Mouse (Mus musculus): ENCODE measurements around the gene Slc7a9. TPM values are rescaled to one million over a fixed set of nuclear protein-coding genes. Genes with fewer than 3 reads are reported as not detected.

Gene Slc7a9
- polyA plus RNA-seq (2014; fragmentation: Nextera tagmentation; extraction: Ambion mirVana): 0.14 TPM in 1 of 2 replicates, not detected in the other

DNA sequence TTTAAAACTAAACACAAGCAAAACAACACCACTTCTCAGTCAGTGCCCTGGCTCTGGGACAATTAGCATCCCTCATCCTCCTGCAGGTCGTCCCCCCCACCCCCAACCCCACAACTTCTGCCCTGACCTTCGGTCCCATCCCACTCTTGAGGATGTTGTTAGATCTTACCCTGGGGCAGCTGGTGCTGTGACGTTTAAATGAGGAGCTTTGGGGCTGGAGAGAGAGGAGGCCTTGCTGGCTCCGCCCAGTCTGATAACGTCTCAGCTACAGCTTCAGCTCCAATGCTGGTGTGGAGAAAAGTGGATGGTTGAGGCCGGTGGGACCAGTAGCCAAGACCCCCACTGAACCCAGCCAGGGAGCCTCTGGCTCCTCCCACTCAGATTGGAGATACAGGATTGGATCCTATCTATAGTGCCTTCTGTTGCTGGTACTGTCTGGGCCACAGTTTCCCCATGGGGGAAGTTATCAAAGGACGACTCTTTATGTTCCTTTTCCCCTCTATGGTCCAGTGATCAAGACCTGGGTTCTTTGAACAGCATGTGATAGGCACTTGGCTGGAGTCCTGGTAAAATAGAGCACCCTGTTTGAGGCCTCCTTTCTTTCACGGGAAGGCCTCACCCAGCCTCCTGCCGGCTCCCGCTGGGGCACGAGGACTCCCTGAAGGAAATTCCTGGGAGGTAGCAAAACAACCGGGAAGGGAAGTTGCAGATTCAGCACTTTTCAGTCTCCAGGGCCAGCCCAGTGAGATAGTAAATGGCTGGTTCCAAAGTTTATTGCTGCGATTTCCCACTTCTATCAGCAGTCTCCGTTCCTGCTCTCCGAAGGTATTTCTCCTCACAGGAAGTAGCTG lies at the start of gene Slc7a9:
Gene Slc7a9 (plus strand): TSS at position 801 of the 851 bp plus-strand sequence.
- 29% methylated on average over 15 of the region's 15 CpGs for WGBS
- no peaks in the 10 kb centered on the region for H3K4me1 ChIP-seq (replicated peaks; ENCODE audit: control insufficient read depth, insufficient read depth, low read length)
- ATAC-seq (ENCODE audit: low FRiP score) (no peak), DNase-seq (ENCODE audit: low spot score) (no peak)
- H3K4me2 ChIP-seq (replicated peaks): no peak within 1 kb of the TSS
- no peak within 1 kb of the TSS for H3K27ac ChIP-seq
- H3K4me3 ChIP-seq (replicated peaks; ENCODE audit: low read length): no peak within 1 kb of the TSS
- H3K27me3 ChIP-seq (ENCODE audit: control insufficient read depth, insufficient read depth, low read length): no peaks in the 10 kb centered on the region
- no peaks in the 10 kb centered on the region for H3K9me3 ChIP-seq (ENCODE audit: control insufficient read depth, low read length)
- no peaks in the 10 kb centered on the region for H3K36me3 ChIP-seq (replicated peaks; ENCODE audit: control insufficient read depth, insufficient read depth)
- H3K9ac ChIP-seq: no peak within 1 kb of the TSS

- ATAC-seq (ENCODE audit: low FRiP score): no peak
- Histone ChIP-seq H3K9ac (no peak overlapping the region), H3K4me2 (replicated peaks) (no peak overlapping the region), H3K27ac (no peak overlapping the region), H3K4me3 (replicated peaks; ENCODE audit: low read length) (no peak overlapping the region), H3K9me3 (ENCODE audit: control insufficient read depth, low read length) (no peaks in the 10 kb centered on the region), H3K36me3 (replicated peaks; ENCODE audit: control insufficient read depth, insufficient read depth) (peaks cover 54% of the 10 kb centered on the region), H3K27me3 (ENCODE audit: control insufficient read depth, insufficient read depth, low read length) (no peaks in the 10 kb centered on the region), H3K4me1 (replicated peaks; ENCODE audit: control insufficient read depth, insufficient read depth, low read length) (peaks cover 11% of the 10 kb centered on the region)
- 84% methylated on average over 4 of the region's 4 CpGs for WGBS
- no peak for DNase-seq (ENCODE audit: low spot score)
Observed at GRCm38 (mm10) chr7:35401169-35401568, 47.4 kb upstream of the Slc7a9 start.

- Histone ChIP-seq H3K27ac (no peak overlapping the region), H3K9me3 (ENCODE audit: control insufficient read depth, low read length) (no peaks in the 10 kb centered on the region), H3K4me1 (replicated peaks; ENCODE audit: control insufficient read depth, insufficient read depth, low read length) (no peaks in the 10 kb centered on the region), H3K9ac (no peak overlapping the region), H3K4me2 (replicated peaks) (no peak overlapping the region), H3K27me3 (ENCODE audit: control insufficient read depth, insufficient read depth, low read length) (no peaks in the 10 kb centered on the region), H3K36me3 (replicated peaks; ENCODE audit: control insufficient read depth, insufficient read depth) (peaks cover 67% of the 10 kb centered on the region), H3K4me3 (replicated peaks; ENCODE audit: low read length) (no peak overlapping the region)
- 83% methylated on average over 5 of the region's 5 CpGs for WGBS
- ATAC-seq (ENCODE audit: low FRiP score) (no peak), DNase-seq (ENCODE audit: low spot score) (no peak)
Observed at GRCm38 (mm10) chr7:35415226-35415625, 33.4 kb upstream of the Slc7a9 start.

- H3K36me3 ChIP-seq (replicated peaks; ENCODE audit: control insufficient read depth, insufficient read depth): peaks cover 67% of the 10 kb centered on the region
- no peak overlapping the region for H3K9ac ChIP-seq
- H3K4me1 ChIP-seq (replicated peaks; ENCODE audit: control insufficient read depth, insufficient read depth, low read length): no peaks in the 10 kb centered on the region
- no peak overlapping the region for H3K4me2 ChIP-seq (replicated peaks)
- H3K27me3 ChIP-seq (ENCODE audit: control insufficient read depth, insufficient read depth, low read length): no peaks in the 10 kb centered on the region
- H3K27ac ChIP-seq: no peak overlapping the region
- ATAC-seq (ENCODE audit: low FRiP score) (no peak), DNase-seq (ENCODE audit: low spot score) (no peak)
- no peak overlapping the region for H3K4me3 ChIP-seq (replicated peaks; ENCODE audit: low read length)
- WGBS: 91% methylated on average over 9 of the region's 9 CpGs
- H3K9me3 ChIP-seq (ENCODE audit: control insufficient read depth, low read length): no peaks in the 10 kb centered on the region
Observed at GRCm38 (mm10) chr7:35415801-35416653, 32.6 kb upstream of the Slc7a9 start.

- Histone ChIP-seq H3K36me3 (replicated peaks; ENCODE audit: control insufficient read depth, insufficient read depth) (peaks cover 69% of the 10 kb centered on the region), H3K27me3 (ENCODE audit: control insufficient read depth, insufficient read depth, low read length) (no peaks in the 10 kb centered on the region), H3K4me2 (replicated peaks) (no peak overlapping the region), H3K27ac (no peak overlapping the region), H3K4me1 (replicated peaks; ENCODE audit: control insufficient read depth, insufficient read depth, low read length) (no peaks in the 10 kb centered on the region), H3K9ac (no peak overlapping the region), H3K9me3 (ENCODE audit: control insufficient read depth, low read length) (no peaks in the 10 kb centered on the region), H3K4me3 (replicated peaks; ENCODE audit: low read length) (no peak overlapping the region)
- WGBS: 92% methylated on average over 5 of the region's 5 CpGs
- DNase-seq (ENCODE audit: low spot score): no peak
- ATAC-seq (ENCODE audit: low FRiP score): no peak
Observed at GRCm38 (mm10) chr7:35416654-35416948, 32.0 kb upstream of the Slc7a9 start.

DNA sequence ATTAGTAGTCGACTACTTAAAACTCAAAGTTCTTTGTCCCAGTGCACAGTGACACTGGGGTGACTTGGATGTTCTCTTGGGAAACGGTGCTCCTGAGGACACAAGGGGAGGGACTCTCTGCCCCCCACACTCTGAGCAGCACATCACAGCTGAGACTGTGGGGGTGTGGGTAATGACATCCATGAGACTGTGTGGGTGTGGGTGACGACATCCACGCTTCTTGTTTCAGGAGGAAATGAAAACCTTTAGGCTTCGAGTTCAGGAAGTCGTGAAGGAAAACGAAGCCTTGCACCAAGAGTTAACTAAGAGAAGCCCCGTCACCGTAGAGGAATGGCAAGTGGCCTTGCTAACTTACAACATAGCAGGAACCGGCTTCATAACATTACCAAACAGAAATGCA lies 25.5 kb upstream of the Slc7a9 start:
- no peak for DNase-seq (ENCODE audit: low spot score)
- Histone ChIP-seq H3K4me2 (replicated peaks) (no peak overlapping the region), H3K27me3 (ENCODE audit: control insufficient read depth, insufficient read depth, low read length) (no peaks in the 10 kb centered on the region), H3K4me1 (replicated peaks; ENCODE audit: control insufficient read depth, insufficient read depth, low read length) (no peaks in the 10 kb centered on the region), H3K27ac (no peak overlapping the region), H3K4me3 (replicated peaks; ENCODE audit: low read length) (no peak overlapping the region), H3K36me3 (replicated peaks; ENCODE audit: control insufficient read depth, insufficient read depth) (peaks cover 86% of the 10 kb centered on the region), H3K9ac (no peak overlapping the region), H3K9me3 (ENCODE audit: control insufficient read depth, low read length) (no peaks in the 10 kb centered on the region)
- 90% methylated on average over 10 of the region's 10 CpGs for WGBS
- ATAC-seq (ENCODE audit: low FRiP score): no peak

DNA sequence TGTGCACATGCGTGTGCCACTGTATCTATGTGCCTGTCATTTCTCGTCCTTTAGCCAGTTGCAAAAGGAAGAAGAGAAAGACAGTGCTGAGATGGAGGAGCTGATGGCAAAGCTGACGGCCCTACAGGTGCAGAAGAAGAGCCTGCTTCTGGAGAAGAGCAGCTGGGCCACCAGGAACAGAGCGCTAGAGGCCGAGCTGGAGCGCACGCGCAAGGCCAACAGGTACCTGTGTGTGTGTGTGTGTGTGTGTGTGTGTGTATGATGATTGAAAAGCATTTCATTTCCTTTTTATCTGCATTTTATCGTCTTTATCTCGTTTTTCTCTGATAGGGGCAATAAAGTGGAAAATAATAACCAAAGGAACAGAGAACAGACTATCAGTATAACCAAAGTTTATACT lies 20.4 kb upstream of the Slc7a9 start:
- WGBS: 96% methylated on average over 10 of the region's 10 CpGs
- Histone ChIP-seq H3K9me3 (ENCODE audit: control insufficient read depth, low read length) (no peaks in the 10 kb centered on the region), H3K9ac (no peak overlapping the region), H3K36me3 (replicated peaks; ENCODE audit: control insufficient read depth, insufficient read depth) (peaks cover 83% of the 10 kb centered on the region), H3K4me2 (replicated peaks) (no peak overlapping the region), H3K27ac (no peak overlapping the region), H3K27me3 (ENCODE audit: control insufficient read depth, insufficient read depth, low read length) (no peaks in the 10 kb centered on the region), H3K4me1 (replicated peaks; ENCODE audit: control insufficient read depth, insufficient read depth, low read length) (no peaks in the 10 kb centered on the region), H3K4me3 (replicated peaks; ENCODE audit: low read length) (no peak overlapping the region)
- DNase-seq (ENCODE audit: low spot score) (no peak), ATAC-seq (ENCODE audit: low FRiP score) (no peak)

GRCm38 (mm10) chr7:35435266-35435665 lies 13.3 kb upstream of the Slc7a9 start:
- Histone ChIP-seq H3K4me3 (replicated peaks; ENCODE audit: low read length) (no peak overlapping the region), H3K27me3 (ENCODE audit: control insufficient read depth, insufficient read depth, low read length) (no peaks in the 10 kb centered on the region), H3K4me2 (replicated peaks) (no peak overlapping the region), H3K27ac (no peak overlapping the region), H3K9ac (no peak overlapping the region), H3K9me3 (ENCODE audit: control insufficient read depth, low read length) (no peaks in the 10 kb centered on the region), H3K4me1 (replicated peaks; ENCODE audit: control insufficient read depth, insufficient read depth, low read length) (no peaks in the 10 kb centered on the region), H3K36me3 (replicated peaks; ENCODE audit: control insufficient read depth, insufficient read depth) (peaks cover 62% of the 10 kb centered on the region)
- 83% methylated on average over 9 of the region's 9 CpGs for WGBS
- ATAC-seq (ENCODE audit: low FRiP score) (no peak), DNase-seq (ENCODE audit: low spot score) (no peak)

- H3K9ac ChIP-seq: no peak overlapping the region
- 41% methylated on average over 4 of the region's 4 CpGs for WGBS
Observed at GRCm38 (mm10) chr7:35447501-35447900, 1.1 kb upstream of the Slc7a9 start.

More at GRCm38 (mm10) chr7:35447501-35447900, 1.1 kb upstream of the Slc7a9 start:
- Histone ChIP-seq H3K36me3 (replicated peaks; ENCODE audit: control insufficient read depth, insufficient read depth) (no peaks in the 10 kb centered on the region), H3K4me2 (replicated peaks) (no peak overlapping the region), H3K4me1 (replicated peaks; ENCODE audit: control insufficient read depth, insufficient read depth, low read length) (no peaks in the 10 kb centered on the region), H3K9me3 (ENCODE audit: control insufficient read depth, low read length) (no peaks in the 10 kb centered on the region), H3K4me3 (replicated peaks; ENCODE audit: low read length) (no peak overlapping the region), H3K27me3 (ENCODE audit: control insufficient read depth, insufficient read depth, low read length) (no peaks in the 10 kb centered on the region), H3K27ac (no peak overlapping the region)
- DNase-seq (ENCODE audit: low spot score): no peak
- ATAC-seq (ENCODE audit: low FRiP score): no peak

All from hindbrain, embryonic 14.5 days (tissue).